Mouse (Mus musculus) NIH3T3 (cell line): Measurements from ENCODE around the gene Slc22a17.
A peak's percentile ranks its signal among the peaks of the same experiment; 100 is the strongest.

ENCODE experiments used
- DNase-seq: peaks from one replicate; pipeline ENCODE4 v3.0.0-alpha.2; 2012; ENCODE audit warnings: low read depth

Gene Slc22a17

GRCm38 (mm10) chr14:54900383-54900782 lies 12.5 kb downstream of the Slc22a17 start:
- DNase-seq, result peak; percentile 88

GRCm38 (mm10) chr14:54897445-54897844 lies 15.5 kb downstream of the Slc22a17 start:
- DNase-seq, result no peak

GRCm38 (mm10) chr14:54894296-54895151 lies 18.4 kb downstream of the Slc22a17 start:
- DNase-seq, result peak; percentile 63

- DNase-seq, result peak; percentile 97
Observed at GRCm38 (mm10) chr14:54893651-54894181, 19.2 kb downstream of the Slc22a17 start.

GRCm38 (mm10) chr14:54892200-54892599 lies 20.7 kb downstream of the Slc22a17 start, which contains the start of gene Pabpn1:
TSS of gene Pabpn1 (plus strand) at chr14:54892500.
- DNase-seq, result no peak

- DNase-seq, result no peak
Observed at GRCm38 (mm10) chr14:54885309-54885708, 27.6 kb downstream of the Slc22a17 start.

GRCm38 (mm10) chr14:54884022-54884712 lies 28.8 kb downstream of the Slc22a17 start:
- DNase-seq, result no peak

- peak; percentile 95 for DNase-seq
Observed at GRCm38 (mm10) chr14:54883154-54884021, 29.5 kb downstream of the Slc22a17 start, which contains the start of the genes Bcl2l2 and Gm20521. TSS of gene Bcl2l2 (plus strand) at chr14:54883377. TSS of gene Gm20521 (plus strand) at chr14:54883441.

GRCm38 (mm10) chr14:54877048-54877715 lies 35.8 kb downstream of the Slc22a17 start, which contains the start of gene Ppp1r3e:
TSS of gene Ppp1r3e (minus strand) at chr14:54877550.
- peak; percentile 60 for DNase-seq

- DNase-seq, result peak; percentile 93
Observed at GRCm38 (mm10) chr14:54876539-54877047, 36.3 kb downstream of the Slc22a17 start.

GRCm38 (mm10) chr14:54875844-54876538 lies 36.9 kb downstream of the Slc22a17 start:
- DNase-seq, result peak; percentile 15

- no peak for DNase-seq
Observed at GRCm38 (mm10) chr14:54874165-54874564, 38.8 kb downstream of the Slc22a17 start.

GRCm38 (mm10) chr14:54870861-54871260 lies 42.1 kb downstream of the Slc22a17 start, which contains the start of gene Homez:
TSS of gene Homez (minus strand) at chr14:54870961.
- DNase-seq, result no peak

GRCm38 (mm10) chr14:54868026-54868425 lies 44.9 kb downstream of the Slc22a17 start:
- DNase-seq, result no peak

GRCm38 (mm10) chr14:54866936-54867335 lies 46.0 kb downstream of the Slc22a17 start:
- peak; percentile 16 for DNase-seq

- no peak for DNase-seq
Observed at GRCm38 (mm10) chr14:54866268-54866667, 46.7 kb downstream of the Slc22a17 start.

- no peak for DNase-seq
Observed at GRCm38 (mm10) chr14:54865626-54866025, 47.3 kb downstream of the Slc22a17 start.

GRCm38 (mm10) chr14:54864313-54865036 lies 48.5 kb downstream of the Slc22a17 start:
- DNase-seq, result no peak
